Mouse (Mus musculus) liver, embryonic 12.5 days (tissue): ENCODE data around the gene Isoc2b. TPM values are rescaled to one million over a fixed set of nuclear protein-coding genes. Genes with fewer than 3 reads are reported as not detected.

Experiments
- ATAC-seq: fragments of 200-750 bp; cut with Nextera tagmentation; 2 replicates; pipeline ENCODE4 v1.8.0; 2017; ENCODE audit warnings: moderate number of reproducible peaks, mild to moderate bottlenecking, moderate library complexity
- H3K27ac ChIP-seq: fragments of 300-500 bp; sonication (generic); 2 replicates; pipeline ENCODE4 v1.5.1; 2016; ENCODE audit warnings: mild to moderate bottlenecking
- H3K27me3 ChIP-seq: fragments of 300-500 bp; sonication (generic); replicated peaks from 2 replicates; pipeline ENCODE4 v1.6.1; 2016; ENCODE audit warnings: mild to moderate bottlenecking, moderate library complexity
- H3K36me3 ChIP-seq: fragments of 300-500 bp; sonication (generic); 2 replicates; pipeline ENCODE4 v1.6.1; 2016; ENCODE audit warnings: mild to moderate bottlenecking, moderate library complexity
- H3K4me1 ChIP-seq: fragments of 300-500 bp; sonication (generic); 2 replicates; pipeline ENCODE4 v1.6.1; 2016
- H3K4me2 ChIP-seq: fragments of 300-500 bp; sonication (generic); 2 replicates; pipeline ENCODE4 v1.6.1; 2016; ENCODE audit warnings: mild to moderate bottlenecking, moderate library complexity
- H3K4me3 ChIP-seq: fragments of 300-500 bp; sonication (generic); 2 replicates; pipeline ENCODE4 v1.5.1; 2016; ENCODE audit warnings: mild to moderate bottlenecking, moderate library complexity
- H3K9ac ChIP-seq: fragments of 300-500 bp; sonication (generic); 2 replicates; pipeline ENCODE4 v1.6.1; 2016; ENCODE audit warnings: mild to moderate bottlenecking, moderate library complexity
- H3K9me3 ChIP-seq: fragments of 300-500 bp; sonication (generic); replicated peaks from 2 replicates; pipeline ENCODE4 v1.6.1; 2016; ENCODE audit warnings: mild to moderate bottlenecking, moderate library complexity
- WGBS: fragments of 180-500 bp; shearing (Covaris S2); methylation state at CpG from one replicate; pipeline ENCODE4 v1.1.7; 2016; ENCODE audit not compliant: insufficient replicate concordance; 5-methylcytosine and 5-hydroxymethylcytosine counted together
- polyA plus RNA-seq: library from polyadenylated mRNA; unstranded; fragments of >200 nt; fragmentation: Nextera tagmentation; extraction: Ambion mirVana; gene quantifications from 2 replicates; pipeline ENCODE4 v1.2.1, GENCODE M21; 2016

Gene Isoc2b
- 3.5 and 3.9 TPM in 2 replicates for polyA plus RNA-seq

GRCm38 (mm10) chr7:4870133-4870532, at the start of gene Isoc2b:
TSS of gene Isoc2b (minus strand) at chr7:4870258.
- Histone ChIP-seq H3K9me3 (no peaks in the 10 kb centered on the region), H3K36me3 (no peaks in the 10 kb centered on the region), H3K27ac (no peak within 1 kb of the TSS), H3K4me1 (peaks cover 23% of the 10 kb centered on the region), H3K4me3 (no peak within 1 kb of the TSS), H3K4me2 (no peak within 1 kb of the TSS), H3K27me3 (0 out of 2 replicates have a peak, but pooled peaks cover 4% of the 10 kb centered on the region), H3K9ac (no peak within 1 kb of the TSS)
- ATAC-seq = no peak
- 47% methylated on average over 6 of the region's 6 CpGs for WGBS

- Histone ChIP-seq H3K27ac (no peak overlapping the region), H3K4me2 (no peak overlapping the region), H3K27me3 (peaks cover 28% of the 10 kb centered on the region), H3K4me1 (peaks cover 57% of the 10 kb centered on the region), H3K9me3 (no peaks in the 10 kb centered on the region), H3K9ac (no peak overlapping the region), H3K36me3 (peaks cover 39% of the 10 kb centered on the region), H3K4me3 (no peak overlapping the region)
- 85% methylated on average over 21 of the region's 21 CpGs for WGBS
- no peak for ATAC-seq
Observed at GRCm38 (mm10) chr7:4919096-4919495, 49.0 kb upstream of the Isoc2b start.

GRCm38 (mm10) chr7:4918681-4919080, 48.6 kb upstream of the Isoc2b start:
- peaks cover 24% of the 10 kb centered on the region for H3K27me3 ChIP-seq
- no peak overlapping the region for H3K9ac ChIP-seq
- ATAC-seq = no peak
- H3K4me2 ChIP-seq = no peak overlapping the region
- H3K4me3 ChIP-seq = no peak overlapping the region
- H3K27ac ChIP-seq = no peak overlapping the region
- H3K36me3 ChIP-seq = peaks cover 39% of the 10 kb centered on the region
- 90% methylated on average over 15 of the region's 15 CpGs for whole genome bisulfite sequencing
- no peaks in the 10 kb centered on the region for H3K9me3 ChIP-seq
- H3K4me1 ChIP-seq = peaks cover 54% of the 10 kb centered on the region

DNA sequence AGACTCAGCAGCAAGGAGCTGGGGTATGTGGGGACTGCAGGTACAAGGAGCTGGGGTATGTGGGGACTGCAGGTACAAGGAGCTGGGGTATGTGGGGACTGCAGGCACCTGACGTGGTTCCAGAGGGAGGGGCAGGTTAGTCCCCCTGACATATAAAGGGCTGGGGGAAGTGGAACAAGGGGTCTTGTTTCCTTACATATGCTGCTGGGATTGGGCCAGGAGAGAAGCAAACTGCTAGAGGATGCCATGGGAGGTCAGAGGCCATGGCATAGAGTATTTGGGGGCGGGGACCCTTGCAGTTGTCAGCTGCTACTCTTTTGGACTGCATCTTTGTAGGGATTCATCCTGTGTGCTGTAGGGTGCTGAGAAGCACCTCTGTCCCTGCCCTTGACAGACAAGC, 47.4 kb upstream of the Isoc2b start:
- H3K27me3 ChIP-seq = peaks cover 12% of the 10 kb centered on the region

GRCm38 (mm10) chr7:4915669-4916416, 45.8 kb upstream of the Isoc2b start:
- no peaks in the 10 kb centered on the region for H3K27me3 ChIP-seq
- peak overlapping the region; percentile 72 for H3K4me3 ChIP-seq
- H3K4me1 ChIP-seq = peaks cover 29% of the 10 kb centered on the region
- no peaks in the 10 kb centered on the region for H3K9me3 ChIP-seq
- 22% methylated on average over 14 of the region's 14 CpGs for WGBS
- H3K27ac ChIP-seq = peak overlapping the region; percentile 89
- peak overlapping the region; percentile 84 for H3K4me2 ChIP-seq
- H3K36me3 ChIP-seq = peaks cover 37% of the 10 kb centered on the region
- peak overlapping the region; percentile 82 for H3K9ac ChIP-seq
- ATAC-seq = peak; percentile 67

More for the DNA sequence above, 47.4 kb upstream of the Isoc2b start:
- WGBS = 77% methylated on average over 2 of the region's 2 CpGs
- Histone ChIP-seq H3K9ac (no peak overlapping the region), H3K9me3 (no peaks in the 10 kb centered on the region), H3K4me3 (no peak overlapping the region), H3K27ac (no peak overlapping the region), H3K4me2 (no peak overlapping the region), H3K4me1 (peaks cover 42% of the 10 kb centered on the region), H3K36me3 (peaks cover 39% of the 10 kb centered on the region)
- ATAC-seq = no peak

- peaks cover 30% of the 10 kb centered on the region for H3K36me3 ChIP-seq
- peak within 1 kb of the TSS; percentile 89 for H3K27ac ChIP-seq
- no peaks in the 10 kb centered on the region for H3K9me3 ChIP-seq
- ATAC-seq = peak; percentile 87
- H3K9ac ChIP-seq = peak within 1 kb of the TSS; percentile 82
- H3K4me1 ChIP-seq = peaks cover 25% of the 10 kb centered on the region
- H3K4me2 ChIP-seq = peak within 1 kb of the TSS; percentile 84
- WGBS = 2% methylated on average over 55 of the region's 56 CpGs
- H3K4me3 ChIP-seq = peak within 1 kb of the TSS; percentile 72
- peaks cover under 1% of the 10 kb centered on the region; the same call in 1 of the 2 replicates for H3K27me3 ChIP-seq
Observed at GRCm38 (mm10) chr7:4915007-4915665, 45.1 kb upstream of the Isoc2b start, which contains the start of gene Zfp628. TSS of gene Zfp628 (plus strand) at chr7:4915217.

- Histone ChIP-seq H3K4me1 (peaks cover 23% of the 10 kb centered on the region), H3K36me3 (peaks cover 1% of the 10 kb centered on the region), H3K27me3 (peaks cover 9% of the 10 kb centered on the region; the same call in 1 of the 2 replicates), H3K9me3 (no peaks in the 10 kb centered on the region), H3K27ac (no peak overlapping the region), H3K4me2 (no peak overlapping the region), H3K9ac (no peak overlapping the region), H3K4me3 (no peak overlapping the region)
- WGBS = 49% methylated on average over 5 of the region's 5 CpGs
- ATAC-seq = no peak
Observed at GRCm38 (mm10) chr7:4912248-4912647, 42.2 kb upstream of the Isoc2b start.

DNA sequence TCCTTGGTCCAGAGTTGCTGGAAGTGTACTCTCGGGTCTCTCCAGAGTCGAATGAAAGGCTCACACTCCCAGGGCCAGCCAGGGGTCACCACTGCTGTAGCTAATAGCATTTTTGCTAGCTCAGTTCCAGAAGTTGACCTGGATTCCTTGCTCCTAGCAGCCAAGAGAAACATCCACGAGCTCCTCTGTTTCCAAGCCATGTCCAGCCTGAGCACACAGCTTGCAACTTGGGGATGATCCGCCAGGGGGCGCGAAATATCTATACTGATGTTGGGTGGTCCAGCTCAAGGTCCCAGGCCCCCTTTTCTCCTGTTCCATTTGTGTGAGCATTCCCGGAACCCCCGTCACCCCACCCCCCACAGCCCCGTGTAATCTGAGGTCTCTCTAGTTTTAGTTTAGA, 41.5 kb upstream of the Isoc2b start:
- no peak overlapping the region for H3K27ac ChIP-seq
- no peak overlapping the region for H3K9ac ChIP-seq
- no peaks in the 10 kb centered on the region for H3K36me3 ChIP-seq
- 31% methylated on average over 9 of the region's 9 CpGs for WGBS
- peaks cover 13% of the 10 kb centered on the region; the same call in 1 of the 2 replicates for H3K27me3 ChIP-seq
- H3K4me2 ChIP-seq = no peak overlapping the region
- no peak for ATAC-seq
- no peak overlapping the region for H3K4me3 ChIP-seq
- no peaks in the 10 kb centered on the region for H3K9me3 ChIP-seq
- peaks cover 16% of the 10 kb centered on the region for H3K4me1 ChIP-seq

DNA sequence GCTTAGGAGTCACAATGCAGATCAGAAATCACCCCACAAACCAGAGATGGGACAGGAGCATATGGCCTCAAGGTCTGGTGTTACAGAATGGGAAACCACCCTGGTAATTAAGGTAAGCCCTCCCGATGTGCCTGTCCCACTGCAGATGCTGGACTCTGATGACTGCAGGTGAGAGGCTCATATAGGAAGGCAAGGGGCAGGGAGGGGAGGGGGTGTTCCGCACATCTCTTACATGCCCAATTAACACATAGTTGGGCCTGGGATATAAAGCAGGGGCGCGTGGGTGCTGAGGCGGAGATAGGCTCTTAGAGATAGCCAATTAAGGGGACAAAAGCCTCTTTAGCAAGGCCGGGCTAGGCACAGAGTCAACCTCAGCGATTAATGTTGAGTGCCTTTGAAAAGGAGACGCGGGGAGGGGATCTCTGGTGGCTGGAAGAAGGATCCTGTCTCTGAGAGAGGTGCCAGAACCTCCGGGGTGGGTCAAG, 36.5 kb upstream of the Isoc2b start, which contains the start of gene Gm36210:
Gm36210 (minus strand) TSS at position 51 of the 485 bp plus-strand sequence.
- H3K36me3 ChIP-seq = no peaks in the 10 kb centered on the region
- no peak within 1 kb of the TSS for H3K4me3 ChIP-seq
- H3K27ac ChIP-seq = no peak within 1 kb of the TSS
- H3K4me2 ChIP-seq = no peak within 1 kb of the TSS
- no peaks in the 10 kb centered on the region for H3K9me3 ChIP-seq
- peaks cover 17% of the 10 kb centered on the region; the same call in 1 of the 2 replicates for H3K27me3 ChIP-seq
- 64% methylated on average over 10 of the region's 10 CpGs for WGBS
- H3K4me1 ChIP-seq = no peaks in the 10 kb centered on the region
- no peak for ATAC-seq
- no peak within 1 kb of the TSS for H3K9ac ChIP-seq

DNA sequence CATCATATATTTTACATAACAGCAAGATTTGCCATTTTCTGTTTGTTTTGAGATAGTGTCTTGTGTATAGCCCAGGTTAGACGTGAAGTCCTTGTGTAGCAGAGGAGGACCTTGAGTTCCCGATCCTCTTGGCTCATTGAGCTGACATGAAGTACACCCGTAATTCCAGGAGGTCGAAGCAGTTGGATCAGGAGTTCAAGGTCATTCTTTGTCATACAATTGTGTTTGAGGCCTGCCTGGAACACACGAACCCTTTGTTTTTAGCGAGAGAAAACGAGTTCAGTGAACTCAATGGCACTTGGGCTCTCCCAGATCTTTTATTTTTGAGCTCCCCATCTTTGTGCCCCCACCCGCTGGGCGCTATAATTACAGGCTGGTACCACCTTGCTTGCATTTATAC, 32.3 kb upstream of the Isoc2b start:
- Histone ChIP-seq H3K9me3 (0 out of 2 replicates have a peak, but pooled peaks cover 5% of the 10 kb centered on the region), H3K4me1 (peaks cover 22% of the 10 kb centered on the region), H3K36me3 (no peaks in the 10 kb centered on the region), H3K4me3 (no peak overlapping the region), H3K4me2 (no peak overlapping the region), H3K9ac (no peak overlapping the region), H3K27me3 (peaks cover 16% of the 10 kb centered on the region; the same call in 1 of the 2 replicates), H3K27ac (no peak overlapping the region)
- 72% methylated on average over 9 of the region's 9 CpGs for WGBS
- ATAC-seq = no peak

DNA sequence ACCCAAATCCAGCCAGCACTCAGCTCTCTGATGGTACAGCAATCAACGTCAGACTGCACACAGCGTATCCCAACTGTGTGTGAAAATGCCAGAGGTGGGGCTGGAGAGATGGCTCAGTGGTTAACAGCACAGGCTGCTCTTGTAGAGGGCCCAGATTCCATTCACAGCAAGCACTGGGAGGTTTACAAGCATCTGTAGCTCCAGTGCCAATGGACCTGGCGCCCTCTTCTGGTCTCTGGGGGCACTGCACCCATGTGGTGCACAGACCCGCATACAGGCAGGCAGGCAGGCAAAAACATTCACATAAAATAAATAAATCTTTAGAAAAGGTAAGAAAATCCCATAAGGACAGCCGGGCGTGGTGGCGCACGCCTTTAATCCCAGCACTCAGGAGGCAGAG, 31.1 kb upstream of the Isoc2b start:
- Histone ChIP-seq H3K27ac (peak overlapping the region; percentile 87), H3K4me1 (peaks cover 22% of the 10 kb centered on the region), H3K4me2 (peak overlapping the region; percentile 76), H3K36me3 (0 out of 2 replicates have a peak, but pooled peaks cover under 1% of the 10 kb centered on the region), H3K9me3 (0 out of 2 replicates have a peak, but pooled peaks cover 5% of the 10 kb centered on the region), H3K27me3 (peaks cover 10% of the 10 kb centered on the region; the same call in 1 of the 2 replicates), H3K4me3 (peak overlapping the region; percentile 53), H3K9ac (peak overlapping the region; percentile 67; the same call in 1 of the 2 replicates)
- 50% methylated on average over 8 of the region's 8 CpGs for WGBS
- peak; percentile 3; the same call in 1 of the 2 replicates for ATAC-seq
